Mouse (Mus musculus) adrenal gland, postnatal 36 days (tissue): Measurements from ENCODE around the gene Tnfrsf12a. TPM values are rescaled to one million over a fixed set of nuclear protein-coding genes. Genes with fewer than 3 reads are reported as not detected.
A peak's percentile ranks its signal among the peaks of the same experiment; 100 is the strongest.

Source experiments
- DNase-seq, 2 experiments: peaks; one replicate each; pipeline ENCODE4 v3.0.0; 2021; ENCODE audit warnings: mixed read lengths in 1 of 2
- total RNA-seq, 2 experiments: library from RNA; stranded (reverse); gene quantifications; 2 replicates each; pipeline ENCODE4 v1.2.3; 2021

Gene Tnfrsf12a
- total RNA-seq, 2 experiments from 2014 or later: 116 to 301 TPM

- no peak for DNase-seq
Measured at GRCm38 (mm10) chr17:23645894-23646293, 31.4 kb downstream of the Tnfrsf12a start.

- no peak for DNase-seq
Measured at GRCm38 (mm10) chr17:23644613-23645495, 32.4 kb downstream of the Tnfrsf12a start, which contains the start of gene Mmp25. Gene Mmp25 (minus strand): TSS chr17:23645277.

DNA sequence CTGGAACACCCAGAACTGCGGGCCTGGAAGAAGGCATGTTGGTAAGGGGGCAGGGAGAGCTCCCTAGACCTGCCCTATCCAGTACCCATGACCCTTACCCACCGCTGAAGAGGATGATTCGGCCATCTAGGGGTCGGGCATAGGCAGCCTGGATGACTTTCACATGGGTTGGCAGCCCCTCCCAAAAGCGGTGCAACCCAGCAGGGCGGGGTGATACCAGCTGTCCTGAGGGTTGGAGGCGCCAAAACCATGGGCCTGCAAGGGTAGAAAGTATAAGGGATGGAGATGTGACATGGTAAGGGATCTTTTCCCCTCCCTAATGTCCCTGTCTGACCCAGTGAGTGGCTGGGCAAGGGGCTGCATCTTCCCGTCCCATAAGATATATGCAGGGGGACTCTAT lies 46.0 kb downstream of the Tnfrsf12a start:
- no peak for DNase-seq

DNA sequence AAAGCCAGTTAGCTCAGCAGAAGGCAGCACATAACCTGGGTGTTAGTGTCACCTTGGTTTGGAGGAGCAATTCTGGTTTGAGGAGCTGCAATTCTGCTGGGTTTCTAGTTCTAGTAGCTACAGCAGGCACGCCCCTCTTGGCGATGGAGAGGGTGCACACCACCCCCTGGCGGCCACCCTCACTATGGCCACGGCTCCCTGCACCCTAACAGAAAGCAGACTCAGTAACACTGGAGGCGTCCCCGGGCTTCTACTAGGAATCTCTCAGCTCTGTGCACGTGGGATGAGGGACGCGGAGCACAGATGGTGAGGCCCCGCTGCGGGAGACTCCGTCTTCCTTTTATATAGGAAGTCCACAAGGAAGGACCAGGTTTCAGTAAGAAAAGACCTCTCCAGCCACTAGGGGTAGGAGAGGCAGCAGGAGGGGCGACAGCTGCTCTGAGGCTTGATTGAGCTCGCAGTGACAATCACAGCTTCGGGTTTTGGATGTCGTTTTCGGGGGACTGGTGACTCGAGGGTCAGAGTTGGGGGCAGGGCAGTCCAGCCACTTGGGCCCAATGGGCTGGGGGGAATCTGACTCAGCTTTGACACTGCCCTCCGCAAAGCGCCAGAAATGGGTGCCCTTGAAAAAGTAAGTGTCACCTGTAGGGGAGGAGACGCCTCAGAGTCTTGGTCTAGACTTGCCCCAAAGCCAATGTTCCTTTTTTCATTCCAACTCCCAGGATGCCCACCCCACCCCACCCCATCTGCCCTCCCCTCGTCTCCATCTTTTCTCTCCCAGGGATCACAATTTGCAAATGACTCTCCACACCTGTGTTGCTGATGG lies 46.9 kb downstream of the Tnfrsf12a start:
- DNase-seq: peak; percentile 85 to 90

DNA sequence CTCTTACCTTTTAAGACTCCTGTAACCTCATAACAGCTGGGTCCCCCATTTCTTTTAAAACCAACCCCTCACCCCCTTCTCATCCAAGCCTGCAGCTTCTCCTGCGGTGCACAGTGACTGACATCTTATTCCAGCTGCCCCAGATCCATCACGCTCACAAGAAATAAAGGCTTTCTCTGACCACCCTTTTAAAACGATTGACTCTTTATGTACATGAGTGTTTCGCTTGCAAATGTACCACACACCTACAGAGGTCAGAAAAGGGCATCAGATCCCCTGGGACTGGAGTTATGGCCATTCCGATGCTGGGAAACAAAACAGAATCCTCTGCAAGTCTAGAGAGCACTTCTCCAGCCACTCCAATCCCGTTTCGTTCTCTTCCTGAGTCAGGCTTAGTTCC lies 49.5 kb downstream of the Tnfrsf12a start:
- DNase-seq: no peak

Other genes with a start within 250 kb of the Tnfrsf12a start
- not detected for gene Vmn2r117, start 197.8 kb downstream of the Tnfrsf12a start, total RNA-seq
- 10 to 100 TPM; 10.3 to 12.1 TPM for gene Zfp213, start 113.2 kb downstream of the Tnfrsf12a start, total RNA-seq
- 10 to 100 TPM in 1 of 2 experiments, 1 to 10 TPM in 1; 7.0 to 11.4 TPM for gene Zfp13, start 78.0 kb downstream of the Tnfrsf12a start, total RNA-seq
- gene Zscan10, start 76.6 kb downstream of the Tnfrsf12a start, total RNA-seq: not detected
- gene Mmp25, start 32.2 kb downstream of the Tnfrsf12a start, total RNA-seq: under 1 TPM; 0.20 TPM
- gene Bicdl2, start 17.0 kb downstream of the Tnfrsf12a start, total RNA-seq: not detected
- 100 to 1,000 TPM; 125 to 143 TPM for gene Hcfc1r1, start 3.9 kb downstream of the Tnfrsf12a start, total RNA-seq
- 10 to 100 TPM; 28.6 to 30.3 TPM for gene Thoc6, start 3.6 kb downstream of the Tnfrsf12a start, total RNA-seq
- not detected for gene Cldn6, start 1.8 kb upstream of the Tnfrsf12a start, total RNA-seq
- gene Cldn9, start 6.6 kb upstream of the Tnfrsf12a start, total RNA-seq: not detected
- gene 1520401A03Rik, start 45.3 kb upstream of the Tnfrsf12a start, total RNA-seq: 10 to 100 TPM in 1 of 2 experiments, 1 to 10 TPM in 1; 7.7 to 23.0 TPM
- 1 to 10 TPM; 4.0 to 5.6 TPM for gene Pkmyt1, start 48.9 kb upstream of the Tnfrsf12a start, total RNA-seq
- gene Paqr4, start 63.4 kb upstream of the Tnfrsf12a start, total RNA-seq: 10 to 100 TPM in 1 of 2 experiments, 1 to 10 TPM in 1; 9.9 to 13.9 TPM
- not detected for gene Kremen2, start 68.4 kb upstream of the Tnfrsf12a start, total RNA-seq
- 10 to 100 TPM; 60.2 to 61.4 TPM for gene Flywch1, start 94.1 kb upstream of the Tnfrsf12a start, total RNA-seq
- gene Flywch2, start 108.6 kb upstream of the Tnfrsf12a start, total RNA-seq: 1 to 10 TPM; 6.9 to 8.8 TPM
- gene Srrm2, start 113.1 kb upstream of the Tnfrsf12a start, total RNA-seq: 100 to 1,000 TPM; 435 to 589 TPM
- 100 to 1,000 TPM; 400 to 416 TPM for gene Elob, start 151.7 kb upstream of the Tnfrsf12a start, total RNA-seq
- gene Prss33, start 158.6 kb upstream of the Tnfrsf12a start, total RNA-seq: not detected
- gene Prss32, start 166.4 kb upstream of the Tnfrsf12a start, total RNA-seq: not detected
- under 1 TPM; 0.36 to 0.89 TPM for gene Prss41, start 166.7 kb upstream of the Tnfrsf12a start, total RNA-seq
- gene Prss21, start 190.6 kb upstream of the Tnfrsf12a start, total RNA-seq: not detected
- gene Dcpp1, start 203.4 kb upstream of the Tnfrsf12a start, total RNA-seq: not detected
- gene Dcpp2, start 203.4 kb upstream of the Tnfrsf12a start, total RNA-seq: not detected
- not detected for gene Dcpp3, start 240.0 kb upstream of the Tnfrsf12a start, total RNA-seq